Mouse (Mus musculus) lung, postnatal 0 days (tissue): ENCODE measurements around the gene Slc39a13.
"Not testable (repeated sequence)": the region's sequence is repeated elsewhere in the genome, so short reads cannot be mapped to it uniquely, and the experiment has no call there.

Experiments used
- CTCF ChIP-seq: IDR thresholded peaks from 2 replicates; pipeline ENCODE4 v1.5.1; 2016; ENCODE audit warnings: antibody characterized with exemption, mild to moderate bottlenecking
- EP300 ChIP-seq: IDR thresholded peaks from 2 replicates; pipeline ENCODE4 v1.6.1; 2016; ENCODE audit warnings: antibody characterized with exemption, mild to moderate bottlenecking, control low read depth

DNA sequence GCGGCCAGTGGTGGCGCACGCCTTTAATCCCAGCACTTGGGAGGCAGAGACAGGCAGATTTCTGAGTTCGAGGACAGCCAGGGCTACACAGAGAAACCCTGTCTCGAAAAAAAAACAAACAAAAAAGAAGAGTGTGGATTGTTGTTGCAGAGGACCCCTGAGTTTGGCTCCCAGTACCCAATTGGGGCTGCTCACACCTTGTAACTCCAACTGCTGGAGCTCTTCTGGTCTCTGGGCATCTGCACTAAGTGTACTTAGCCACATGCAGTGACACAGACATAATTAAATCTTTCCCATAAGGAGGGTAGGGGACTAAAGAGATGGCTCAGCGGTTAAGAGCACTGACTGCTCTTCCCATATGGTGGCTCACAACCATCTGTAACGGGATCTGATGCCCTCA lies 48.0 kb downstream of the Slc39a13 start:
- not testable (repeated sequence) for TF ChIP-seq CTCF, EP300
